Mouse (Mus musculus) ES-Bruce4 (cell line): ENCODE data around the gene Gm10491. TPM values are rescaled to one million over a fixed set of nuclear protein-coding genes. Genes with fewer than 3 reads are reported as not detected.

Source experiments
- H3K27ac ChIP-seq: 2 replicates; pipeline ENCODE4 v1.5.1; 2012; ENCODE audit warnings: low read length, inconsistent platforms; ENCODE audit not compliant: insufficient read depth
- H3K27me3 ChIP-seq: 2 replicates; pipeline ENCODE4 v1.6.1; 2012; ENCODE audit warnings: mild to moderate bottlenecking, low read length, inconsistent platforms; ENCODE audit not compliant: control insufficient read depth, poor library complexity, insufficient read depth, severe bottlenecking
- H3K36me3 ChIP-seq: 2 replicates; pipeline ENCODE4 v1.6.1; 2012; ENCODE audit warnings: inconsistent platforms, mild to moderate bottlenecking, low read length, moderate library complexity; ENCODE audit not compliant: control insufficient read depth, poor library complexity, insufficient read depth, severe bottlenecking
- H3K4me1 ChIP-seq: one replicate; pipeline ENCODE4 v1.8.1; 2011; ENCODE audit warnings: low read length; ENCODE audit not compliant: control insufficient read depth, insufficient read depth
- H3K4me3 ChIP-seq: 2 replicates; pipeline ENCODE4 v1.5.1; 2011; ENCODE audit warnings: low read depth, mild to moderate bottlenecking, low read length
- H3K9ac ChIP-seq: 2 replicates; pipeline ENCODE4 v1.6.1; 2012; ENCODE audit warnings: low read depth, mild to moderate bottlenecking, inconsistent platforms; ENCODE audit not compliant: poor library complexity, severe bottlenecking
- H3K9me3 ChIP-seq: replicated peaks from 2 replicates; pipeline ENCODE4 v1.6.1; 2012; ENCODE audit warnings: mild to moderate bottlenecking, low read length, inconsistent platforms; ENCODE audit not compliant: control insufficient read depth, poor library complexity, insufficient read depth, severe bottlenecking
- CTCF ChIP-seq: IDR thresholded peaks from one replicate; pipeline ENCODE4 v1.8.1; 2011; ENCODE audit warnings: low read depth, low read length
- EP300 ChIP-seq: IDR thresholded peaks from 2 replicates; pipeline ENCODE4 v1.6.1; 2011; ENCODE audit warnings: low read depth, low read length; ENCODE audit not compliant: insufficient read depth
- POLR2A ChIP-seq: IDR thresholded peaks from one replicate; pipeline ENCODE4 v1.8.1; 2011; ENCODE audit warnings: low read length; ENCODE audit not compliant: insufficient read depth
- polyA plus RNA-seq: library from polyadenylated mRNA; stranded (reverse); fragments of >200 nt; gene quantifications from 2 replicates; pipeline ENCODE4 v1.2.4, GENCODE M21; 2011; ENCODE audit warnings: low read depth; ENCODE audit not compliant: missing spikeins, insufficient read depth, insufficient read length

Gm10491 gene
- polyA plus RNA-seq, 1 experiment: not detected

DNA sequence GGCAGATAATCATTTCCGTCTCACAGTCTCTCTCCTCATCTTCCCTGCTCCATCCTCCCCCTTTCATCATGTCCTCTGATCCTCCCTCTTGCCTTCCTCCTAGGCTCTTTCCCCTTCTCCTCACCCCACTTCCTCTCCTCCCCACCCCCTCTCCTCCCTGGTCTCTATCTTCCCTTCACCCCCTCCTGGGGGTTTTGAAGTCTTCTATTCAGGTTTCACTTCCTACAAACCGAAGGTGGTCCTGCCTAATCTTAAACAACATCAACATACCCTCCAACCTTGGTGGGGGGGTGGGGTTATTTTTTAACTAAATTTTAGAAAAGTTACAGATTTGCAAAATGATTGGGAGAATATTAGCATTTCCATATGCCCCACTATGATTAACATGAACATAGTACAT lies 39.1 kb downstream of the Gm10491 start:
- no peak overlapping the region for H3K27ac ChIP-seq
- no peak overlapping the region for H3K4me3 ChIP-seq
- no peaks in the 10 kb centered on the region for H3K4me1 ChIP-seq
- peaks cover 17% of the 10 kb centered on the region for H3K36me3 ChIP-seq
- H3K9me3 ChIP-seq: no peaks in the 10 kb centered on the region
- no peak overlapping the region for H3K9ac ChIP-seq
- TF ChIP-seq EP300 (no peak), POLR2A (no peak), CTCF (no peak)
- H3K27me3 ChIP-seq: no peaks in the 10 kb centered on the region

DNA sequence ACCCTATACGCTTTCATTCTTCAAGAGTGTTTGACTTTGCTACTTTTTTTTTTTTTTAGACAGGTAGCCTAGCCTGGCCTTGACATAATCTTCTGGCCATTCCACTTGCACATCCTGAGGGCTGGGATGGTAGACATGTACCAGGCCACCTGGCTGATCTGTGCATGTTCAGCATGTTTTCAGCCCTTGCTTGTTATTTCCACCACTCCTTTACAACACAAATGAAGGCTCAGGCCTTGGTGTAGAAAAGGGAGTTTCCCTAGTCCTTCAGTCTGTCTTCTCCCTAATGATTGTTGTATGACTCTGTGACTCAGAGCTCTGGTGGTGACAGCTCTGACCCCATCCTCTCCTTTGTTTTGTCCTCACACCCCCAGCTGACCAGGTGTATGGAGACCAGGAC lies 40.5 kb downstream of the Gm10491 start:
- no peak overlapping the region for H3K4me3 ChIP-seq
- H3K9me3 ChIP-seq: no peaks in the 10 kb centered on the region
- H3K9ac ChIP-seq: no peak overlapping the region
- TF ChIP-seq POLR2A (no peak), CTCF (no peak), EP300 (no peak)
- no peaks in the 10 kb centered on the region for H3K4me1 ChIP-seq
- peaks cover 17% of the 10 kb centered on the region for H3K36me3 ChIP-seq
- no peaks in the 10 kb centered on the region for H3K27me3 ChIP-seq
- H3K27ac ChIP-seq: no peak overlapping the region

GRCm38 (mm10) chrX:7865786-7866185 lies 41.8 kb downstream of the Gm10491 start:
- Histone ChIP-seq H3K9me3 (no peaks in the 10 kb centered on the region), H3K27ac (no peak overlapping the region), H3K4me1 (no peaks in the 10 kb centered on the region), H3K27me3 (no peaks in the 10 kb centered on the region), H3K9ac (no peak overlapping the region), H3K4me3 (no peak overlapping the region), H3K36me3 (peaks cover 10% of the 10 kb centered on the region)
- no peak for TF ChIP-seq CTCF
- TF ChIP-seq POLR2A: no peak
- TF ChIP-seq EP300: no peak

GRCm38 (mm10) chrX:7865343-7865742 lies 42.3 kb downstream of the Gm10491 start:
- peaks cover 10% of the 10 kb centered on the region for H3K36me3 ChIP-seq
- no peak overlapping the region for H3K4me3 ChIP-seq
- H3K27me3 ChIP-seq: no peaks in the 10 kb centered on the region
- no peak overlapping the region for H3K9ac ChIP-seq
- H3K9me3 ChIP-seq: no peaks in the 10 kb centered on the region
- H3K27ac ChIP-seq: no peak overlapping the region
- H3K4me1 ChIP-seq: no peaks in the 10 kb centered on the region
- no peak for TF ChIP-seq CTCF
- no peak for TF ChIP-seq POLR2A
- no peak for TF ChIP-seq EP300

DNA sequence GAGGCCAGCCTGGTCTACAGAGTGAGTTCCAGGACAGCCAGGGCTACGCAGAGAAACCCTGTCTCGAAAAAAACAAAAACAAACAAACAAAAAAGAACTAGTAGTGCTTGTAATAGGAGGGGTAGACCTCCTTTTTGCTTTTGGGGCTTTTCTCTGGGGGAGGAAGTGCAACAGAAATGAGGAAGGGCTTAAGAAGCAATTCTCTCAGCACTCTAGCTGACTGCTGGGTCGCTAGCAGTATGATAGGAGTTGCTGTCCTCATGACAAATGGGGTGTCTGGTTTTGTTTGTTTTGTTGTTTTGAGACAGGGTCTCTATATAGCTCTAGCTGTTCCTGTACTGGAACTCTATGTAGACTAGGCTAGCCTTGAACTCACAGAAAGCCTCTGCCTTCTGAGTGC lies 43.1 kb downstream of the Gm10491 start:
- H3K36me3 ChIP-seq: peaks cover 10% of the 10 kb centered on the region
- no peak overlapping the region for H3K27ac ChIP-seq
- no peaks in the 10 kb centered on the region for H3K9me3 ChIP-seq
- no peak overlapping the region for H3K4me3 ChIP-seq
- H3K4me1 ChIP-seq: no peaks in the 10 kb centered on the region
- H3K27me3 ChIP-seq: no peaks in the 10 kb centered on the region
- no peak for TF ChIP-seq POLR2A
- no peak for TF ChIP-seq CTCF
- no peak for TF ChIP-seq EP300
- H3K9ac ChIP-seq: no peak overlapping the region

DNA sequence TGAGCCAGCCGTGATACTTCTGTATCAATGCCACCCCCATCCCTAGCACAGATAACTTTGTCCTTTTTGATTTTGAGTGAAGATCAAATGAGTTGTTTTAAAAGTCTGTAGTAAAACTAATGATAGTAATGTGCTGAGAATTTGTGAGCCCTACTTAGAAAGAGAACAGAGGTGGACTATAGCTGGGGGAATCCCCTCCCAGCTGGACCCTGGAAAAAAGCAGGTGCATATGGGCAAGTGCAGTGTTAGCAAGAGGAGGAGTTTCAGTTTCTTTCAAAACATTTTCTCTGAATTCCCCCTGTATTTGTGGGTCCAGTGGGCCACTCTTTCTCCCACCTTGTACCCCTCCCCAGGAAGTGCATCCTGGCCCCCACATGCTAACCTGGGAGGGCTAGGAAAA lies 44.5 kb downstream of the Gm10491 start:
- no peaks in the 10 kb centered on the region for H3K27me3 ChIP-seq
- H3K4me1 ChIP-seq: no peaks in the 10 kb centered on the region
- peaks cover 8% of the 10 kb centered on the region for H3K36me3 ChIP-seq
- H3K27ac ChIP-seq: no peak overlapping the region
- no peak overlapping the region for H3K9ac ChIP-seq
- no peaks in the 10 kb centered on the region for H3K9me3 ChIP-seq
- TF ChIP-seq EP300 (no peak), POLR2A (no peak), CTCF (no peak)
- no peak overlapping the region for H3K4me3 ChIP-seq
